Mouse (Mus musculus): Measurements from ENCODE around the gene Fam163a.

The Fam163a gene

GRCm38 (mm10) chr1:156202661-156203060 lies 2.2 kb downstream of the Fam163a start:
- DNase-seq (ENCODE audit: low read depth, low spot score): no peak

GRCm38 (mm10) chr1:156201069-156201468 lies 3.8 kb downstream of the Fam163a start:
- DNase-seq (ENCODE audit: low read depth, low spot score): no peak

GRCm38 (mm10) chr1:156197588-156197987 lies 7.2 kb downstream of the Fam163a start:
- no peak for DNase-seq (ENCODE audit: low read depth, low spot score)

- no peak for DNase-seq (ENCODE audit: low read depth, low spot score)
Observed at GRCm38 (mm10) chr1:156193292-156193691, 11.5 kb downstream of the Fam163a start.

GRCm38 (mm10) chr1:156192853-156193252 lies 12.0 kb downstream of the Fam163a start:
- DNase-seq (ENCODE audit: low read depth, low spot score): no peak

GRCm38 (mm10) chr1:156186646-156187045 lies 18.2 kb downstream of the Fam163a start:
- DNase-seq (ENCODE audit: low read depth, low spot score): no peak

GRCm38 (mm10) chr1:156184158-156184571 lies 20.7 kb downstream of the Fam163a start:
- DNase-seq (ENCODE audit: low read depth, low spot score): peak; percentile 83

GRCm38 (mm10) chr1:156183176-156183958 lies 21.5 kb downstream of the Fam163a start:
- DNase-seq (ENCODE audit: low read depth, low spot score): no peak

GRCm38 (mm10) chr1:156179875-156180274 lies 25.0 kb downstream of the Fam163a start:
- DNase-seq (ENCODE audit: low read depth, low spot score): no peak

- no peak for DNase-seq (ENCODE audit: low read depth, low spot score)
Observed at GRCm38 (mm10) chr1:156168737-156169136, 36.1 kb downstream of the Fam163a start.

- DNase-seq (ENCODE audit: low read depth, low spot score): no peak
Observed at GRCm38 (mm10) chr1:156116770-156117169, 88.1 kb downstream of the Fam163a start.

- no peak for DNase-seq (ENCODE audit: low read depth, low spot score)
Observed at GRCm38 (mm10) chr1:156113884-156114499, 90.8 kb downstream of the Fam163a start.

- no peak for DNase-seq (ENCODE audit: low read depth, low spot score)
Observed at GRCm38 (mm10) chr1:156112142-156112541, 92.7 kb downstream of the Fam163a start.

- no peak for DNase-seq (ENCODE audit: low read depth, low spot score)
Observed at GRCm38 (mm10) chr1:156111728-156112127, 93.1 kb downstream of the Fam163a start.

GRCm38 (mm10) chr1:156111090-156111489 lies 93.7 kb downstream of the Fam163a start:
- no peak for DNase-seq (ENCODE audit: low read depth, low spot score)

GRCm38 (mm10) chr1:156108400-156108799 lies 96.4 kb downstream of the Fam163a start:
- DNase-seq (ENCODE audit: low read depth, low spot score): peak; percentile 53

- no peak for DNase-seq (ENCODE audit: low read depth, low spot score)
Observed at GRCm38 (mm10) chr1:156107424-156107823, 97.4 kb downstream of the Fam163a start.

- DNase-seq (ENCODE audit: low read depth, low spot score): no peak
Observed at GRCm38 (mm10) chr1:156105381-156105780, 99.4 kb downstream of the Fam163a start.

GRCm38 (mm10) chr1:156103763-156104162 lies 101.1 kb downstream of the Fam163a start:
- no peak for DNase-seq (ENCODE audit: low read depth, low spot score)

- DNase-seq (ENCODE audit: low read depth, low spot score): no peak
Observed at GRCm38 (mm10) chr1:156091811-156092210, 113.0 kb downstream of the Fam163a start.

GRCm38 (mm10) chr1:156090042-156090441 lies 114.8 kb downstream of the Fam163a start:
- DNase-seq (ENCODE audit: low read depth, low spot score): peak; percentile 62

GRCm38 (mm10) chr1:156089561-156089960 lies 115.3 kb downstream of the Fam163a start:
- no peak for DNase-seq (ENCODE audit: low read depth, low spot score)

GRCm38 (mm10) chr1:156087586-156087985 lies 117.2 kb downstream of the Fam163a start:
- no peak for DNase-seq (ENCODE audit: low read depth, low spot score)

Data from mesoderm, embryonic 11.5 days (tissue).